Mouse (Mus musculus): ENCODE data around the gene Cyp2j12. TPM values are rescaled to one million over a fixed set of nuclear protein-coding genes. Genes with fewer than 3 reads are reported as not detected.
"Not testable (repeated sequence)": the region's sequence is repeated elsewhere in the genome, so short reads cannot be mapped to it uniquely, and the experiment has no call there.

The Cyp2j12 gene
- total RNA-seq (2022) = not detected

- no peak for DNase-seq (ENCODE audit: low spot score in 2 of 2)
Measured at GRCm38 (mm10) chr4:96140732-96141467, at the start of gene Cyp2j12. Cyp2j12 (minus strand) TSS chr4:96141152.

GRCm38 (mm10) chr4:96189321-96189720, 48.4 kb upstream of the Cyp2j12 start:
- not testable (repeated sequence) for DNase-seq (ENCODE audit: low spot score in 2 of 2)

- DNase-seq (ENCODE audit: low spot score in 2 of 2) = not testable (repeated sequence)
Measured at GRCm38 (mm10) chr4:96188671-96189070, 47.7 kb upstream of the Cyp2j12 start.

GRCm38 (mm10) chr4:96188146-96188545, 47.2 kb upstream of the Cyp2j12 start:
- not testable (repeated sequence) for DNase-seq (ENCODE audit: low spot score in 2 of 2)

- DNase-seq (ENCODE audit: low spot score in 2 of 2) = not testable (repeated sequence)
Measured at GRCm38 (mm10) chr4:96184716-96185115, 43.8 kb upstream of the Cyp2j12 start.

- DNase-seq (ENCODE audit: low spot score in 2 of 2) = no peak
Measured at GRCm38 (mm10) chr4:96162839-96163238, 21.9 kb upstream of the Cyp2j12 start.

GRCm38 (mm10) chr4:96161575-96161974, 20.6 kb upstream of the Cyp2j12 start:
- no peak for DNase-seq (ENCODE audit: low spot score in 2 of 2)

- DNase-seq (ENCODE audit: low spot score in 2 of 2) = no peak
Measured at GRCm38 (mm10) chr4:96139226-96139625, 1.7 kb downstream of the Cyp2j12 start.

GRCm38 (mm10) chr4:96134246-96134645, 6.7 kb downstream of the Cyp2j12 start:
- no peak for DNase-seq (ENCODE audit: low spot score in 2 of 2)

GRCm38 (mm10) chr4:96096841-96097240, 44.1 kb downstream of the Cyp2j12 start:
- no peak for DNase-seq (ENCODE audit: low spot score in 2 of 2)

GRCm38 (mm10) chr4:96091869-96092268, 49.1 kb downstream of the Cyp2j12 start:
- DNase-seq (ENCODE audit: low spot score in 2 of 2) = no peak

- not testable (repeated sequence) for DNase-seq (ENCODE audit: low spot score in 2 of 2)
Measured at GRCm38 (mm10) chr4:96089356-96090048, 51.5 kb downstream of the Cyp2j12 start.

- DNase-seq (ENCODE audit: low spot score in 2 of 2) = no peak
Measured at GRCm38 (mm10) chr4:96078308-96078707, 62.6 kb downstream of the Cyp2j12 start.

- no peak for DNase-seq (ENCODE audit: low spot score in 2 of 2)
Measured at GRCm38 (mm10) chr4:96077261-96078125, 63.5 kb downstream of the Cyp2j12 start, which contains the start of gene Cyp2j13. Cyp2j13 (minus strand) TSS chr4:96077546.

- no peak for DNase-seq (ENCODE audit: low spot score in 2 of 2)
Measured at GRCm38 (mm10) chr4:96062045-96062444, 78.9 kb downstream of the Cyp2j12 start.

- no peak for DNase-seq (ENCODE audit: low spot score in 2 of 2)
Measured at GRCm38 (mm10) chr4:96060106-96060505, 80.8 kb downstream of the Cyp2j12 start.

Other genes starting within 250 kb of the Cyp2j12 start
- gene Hook1, start 173.9 kb downstream of the Cyp2j12 start, total RNA-seq (2022) = 10 to 100 TPM; 25.1 to 28.5 (median 27.2) TPM
- not detected for gene Cyp2j13, start 63.6 kb downstream of the Cyp2j12 start, total RNA-seq (2022)
- not detected for gene Cyp2j7, start 95.5 kb upstream of the Cyp2j12 start, total RNA-seq (2022)
- not detected for gene Cyp2j11, start 207.5 kb upstream of the Cyp2j12 start, total RNA-seq (2022)